Mouse (Mus musculus) 3134 (cell line): ENCODE measurements around the gene Epb41l4b.

Experiments used
- DNase-seq: peaks from one replicate; pipeline ENCODE4 v3.0.0-alpha.2; 2011; ENCODE audit warnings: low spot score; ENCODE audit not compliant: insufficient read length; ENCODE audit errors: extremely low read depth

Gene Epb41l4b

DNA sequence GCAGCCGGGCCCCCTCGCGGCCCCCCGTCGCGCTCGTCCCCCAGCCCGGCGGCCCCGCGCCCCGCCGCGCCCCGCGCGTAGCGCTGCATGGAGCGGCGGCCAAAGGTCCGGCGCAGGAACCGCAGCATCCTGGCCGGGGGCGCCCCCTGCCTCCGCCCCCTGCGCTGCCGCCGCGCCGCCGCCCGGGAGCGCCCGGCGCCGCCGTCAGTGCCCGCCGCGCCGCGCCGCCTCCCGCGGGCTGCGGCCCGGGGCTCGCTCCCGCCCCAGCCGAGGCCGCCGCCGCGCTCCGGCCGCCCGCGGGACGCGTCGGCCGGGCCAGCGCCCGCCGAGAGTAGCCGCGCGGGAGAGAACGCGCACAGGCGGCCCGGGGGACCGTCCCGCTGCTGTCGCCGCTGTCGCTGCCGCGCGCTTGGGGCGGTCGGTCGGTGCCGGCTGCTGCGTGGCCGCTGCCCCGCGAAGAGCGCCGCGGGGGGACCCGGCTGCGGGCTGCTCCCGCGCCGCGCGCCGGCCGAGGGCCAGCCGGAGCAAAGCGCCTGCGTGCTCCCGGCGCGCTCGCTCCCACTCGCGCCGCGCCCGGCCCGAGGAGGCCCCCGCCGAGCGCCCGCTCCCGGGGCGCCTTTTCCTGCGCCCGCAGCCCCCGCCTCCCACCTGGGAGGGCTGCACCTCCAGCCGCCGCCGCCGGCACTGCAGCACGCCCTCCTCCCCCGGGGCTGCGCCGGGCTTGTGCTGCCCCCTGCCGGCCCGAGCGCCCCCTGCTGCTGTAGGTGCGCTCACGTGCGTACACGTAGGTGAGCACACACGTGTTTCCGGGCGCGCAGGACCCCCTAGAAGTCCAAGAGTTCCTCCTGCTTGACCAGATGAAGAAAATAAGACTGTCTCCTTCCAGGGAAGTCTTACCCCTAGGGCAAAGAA, at the start of gene Epb41l4b:
TSS of gene Epb41l4b (minus strand) at position 412 of the 912 bp plus-strand sequence.
- DNase-seq = no peak

DNA sequence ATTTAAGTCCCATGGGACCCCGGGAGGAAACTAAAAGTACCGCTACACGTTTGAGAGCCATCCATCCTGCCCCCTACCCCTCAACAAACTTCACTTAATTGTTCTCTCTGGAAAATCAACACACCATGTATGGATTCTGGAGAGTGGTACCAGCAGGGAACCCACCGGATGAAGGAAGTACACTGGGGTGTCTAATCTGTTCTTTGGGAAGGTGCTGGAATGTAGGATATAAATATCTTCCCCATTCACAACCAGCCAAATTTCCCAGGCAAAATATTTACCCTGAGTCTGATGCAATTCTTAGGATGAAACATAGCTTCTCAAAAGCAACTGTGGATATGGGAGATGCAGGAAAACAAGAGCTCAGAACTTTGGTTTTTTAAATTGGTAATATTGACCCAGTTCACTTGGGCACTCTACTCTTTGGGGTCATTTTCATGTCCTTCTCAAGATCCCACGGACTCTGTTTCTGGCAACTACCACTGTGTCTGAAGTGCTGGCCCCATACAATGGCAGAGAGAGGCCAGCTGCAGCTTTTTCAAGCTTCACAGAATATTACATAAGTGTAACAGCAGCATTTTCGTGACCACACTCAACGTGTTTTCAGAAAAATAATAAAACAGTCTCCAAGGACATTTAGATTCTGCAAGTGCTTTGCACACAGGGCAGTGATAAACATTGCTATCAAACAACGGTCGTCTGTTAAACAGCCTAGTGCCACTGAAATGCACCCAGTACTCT, 48.5 kb upstream of the Epb41l4b start:
- DNase-seq = no peak

DNA sequence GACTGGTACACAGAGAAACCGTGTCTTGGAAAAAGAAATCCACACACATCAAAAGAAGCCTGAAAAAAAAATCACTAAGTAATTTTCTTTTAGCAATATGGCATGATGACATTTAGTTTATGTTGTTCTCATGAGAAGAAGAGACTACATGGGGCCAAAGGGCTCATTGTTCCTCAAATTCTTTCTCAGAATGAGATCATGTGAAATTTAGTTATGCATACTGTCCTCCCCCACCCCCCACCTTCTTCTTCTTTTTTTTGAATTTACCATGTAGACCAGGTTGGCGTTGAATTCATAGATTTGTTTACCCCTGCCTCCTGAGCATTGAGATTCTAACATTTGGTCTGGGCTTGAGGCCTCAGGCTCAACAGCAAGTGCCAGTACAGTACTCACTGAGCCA, 46.6 kb upstream of the Epb41l4b start:
- DNase-seq = no peak

DNA sequence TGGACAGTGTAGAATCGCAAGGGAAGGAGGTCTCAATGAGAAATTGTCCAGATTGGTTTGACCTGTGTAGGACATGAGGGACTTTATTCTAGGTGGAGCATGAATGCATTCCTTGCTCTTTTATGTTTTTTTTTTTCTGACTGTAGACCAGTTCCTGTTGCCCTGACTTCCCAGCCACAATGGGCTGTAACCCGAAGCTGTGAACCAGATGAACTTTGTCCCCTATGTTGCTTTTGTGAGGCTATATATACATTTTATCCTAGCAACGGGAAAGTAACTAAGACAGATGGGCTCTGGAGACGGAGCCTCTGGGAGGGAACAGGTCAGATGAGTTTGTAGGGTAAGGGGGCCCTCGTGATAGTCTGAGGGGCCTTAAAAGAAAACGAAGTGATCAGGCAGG, 42.8 kb upstream of the Epb41l4b start:
- DNase-seq = no peak

DNA sequence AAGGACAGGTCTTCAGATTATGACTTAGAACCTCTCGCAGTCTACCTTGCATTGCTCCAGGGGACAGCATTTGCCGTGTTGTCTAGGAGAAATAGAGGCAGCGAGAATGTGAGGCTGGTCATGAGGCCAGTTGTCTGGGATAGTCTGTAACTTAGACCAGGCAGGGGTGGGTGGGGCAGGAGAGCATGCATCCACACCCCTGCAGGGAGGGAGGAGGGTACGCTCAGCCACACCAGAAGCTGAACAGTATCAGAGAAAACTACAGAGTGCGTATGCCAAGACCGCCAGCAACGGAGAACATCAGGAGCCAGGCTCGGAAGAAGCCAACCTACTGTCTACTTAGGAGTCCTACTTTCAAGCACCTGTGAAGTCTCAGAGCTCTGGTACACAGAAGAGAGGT, 42.2 kb upstream of the Epb41l4b start:
- no peak for DNase-seq

DNA sequence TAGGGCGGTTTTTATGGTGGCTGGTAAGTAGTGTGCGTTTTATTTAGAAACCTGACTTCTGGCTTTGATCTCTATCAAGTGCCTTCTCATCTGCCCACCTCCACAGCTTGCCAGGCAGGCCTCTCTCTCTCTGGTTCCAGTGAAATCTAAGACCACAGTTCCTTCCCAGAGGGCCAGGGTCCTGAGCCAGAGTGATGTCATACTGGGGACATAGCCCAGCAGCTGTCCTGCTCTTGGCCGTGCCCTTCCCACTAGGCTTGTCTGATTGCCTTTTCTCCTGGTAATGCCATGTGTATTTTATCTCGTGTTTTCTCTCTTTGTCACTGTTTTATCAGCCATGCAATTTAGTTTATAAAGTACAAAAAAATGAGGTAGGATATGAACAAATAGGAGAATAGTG, 40.3 kb upstream of the Epb41l4b start:
- no peak for DNase-seq

DNA sequence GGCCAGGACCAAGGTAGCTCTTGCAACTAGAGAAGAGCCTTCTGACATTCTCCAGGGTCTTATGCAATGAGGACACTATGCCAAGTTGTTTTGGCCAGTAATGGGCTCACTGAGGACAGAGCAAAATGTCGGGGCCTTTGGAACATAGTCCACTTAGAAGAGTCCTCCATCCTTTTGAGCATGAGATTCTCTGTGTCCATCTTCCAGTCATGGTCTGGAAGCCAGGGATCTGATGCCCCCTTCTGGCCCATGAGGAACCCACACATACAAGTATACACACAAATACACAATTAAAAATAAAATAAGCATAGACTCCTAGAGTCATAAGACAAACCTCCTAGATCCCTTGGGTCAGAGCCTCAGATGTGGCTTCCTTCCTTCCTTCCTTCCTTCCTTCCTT, 38.3 kb upstream of the Epb41l4b start:
- no peak for DNase-seq

DNA sequence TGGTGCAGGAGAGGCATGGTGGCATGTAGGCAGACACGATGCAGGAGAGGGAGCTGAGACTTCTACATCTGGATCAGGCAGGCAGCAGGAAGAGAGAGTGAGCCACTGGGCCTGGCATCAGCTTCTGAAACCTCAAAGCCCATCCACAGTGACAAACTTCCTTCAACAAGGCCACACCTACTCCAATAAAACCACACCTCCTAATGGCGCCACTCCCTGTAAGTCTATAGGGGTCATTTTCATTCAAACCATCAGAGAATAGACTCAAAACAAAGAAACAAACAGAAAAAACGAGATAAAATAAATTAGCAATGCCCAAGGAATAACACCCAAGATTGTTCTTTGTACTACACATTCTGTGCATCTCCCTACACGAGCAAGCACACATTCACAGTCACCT, 35.6 kb upstream of the Epb41l4b start:
- no peak for DNase-seq

DNA sequence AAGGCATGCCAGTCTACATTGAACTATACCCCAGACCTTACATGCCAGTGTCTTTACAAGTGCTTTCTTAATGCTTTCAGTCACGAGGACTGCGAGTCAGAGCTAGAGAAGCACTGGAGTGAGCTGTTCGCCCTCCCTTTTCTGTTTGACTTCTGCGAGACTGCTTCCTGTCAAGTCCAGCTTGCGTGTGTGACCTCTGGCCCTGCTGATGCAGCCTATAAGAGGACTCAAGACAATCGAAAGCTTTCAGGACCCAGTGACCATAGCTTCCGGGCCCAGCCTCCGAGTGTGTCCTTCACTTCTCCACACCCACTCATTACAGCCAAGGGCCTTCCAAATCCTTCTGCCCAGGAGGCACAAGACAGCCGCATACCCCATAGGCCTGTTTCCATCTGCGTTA, 32.1 kb upstream of the Epb41l4b start:
- peak; percentile 26 for DNase-seq

DNA sequence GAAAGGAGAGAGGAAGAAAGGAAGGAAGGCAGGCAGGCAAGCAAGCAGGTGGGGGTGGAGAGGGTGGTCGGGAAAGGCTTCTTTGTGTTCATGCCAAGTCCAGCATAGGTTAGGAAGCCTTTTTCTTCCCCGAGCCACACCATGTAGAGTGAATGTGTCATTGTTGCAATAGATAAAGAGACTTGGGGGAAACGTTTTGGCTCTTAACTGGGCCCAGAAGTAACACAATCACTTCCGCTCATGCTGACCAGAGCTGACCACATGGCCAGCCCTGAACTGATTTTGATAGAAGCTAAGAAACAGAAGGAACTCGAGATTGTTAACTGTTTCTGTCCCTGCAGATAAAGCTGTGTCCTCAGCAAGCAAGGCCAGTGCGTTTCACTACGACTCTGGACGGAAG, 29.6 kb upstream of the Epb41l4b start:
- no peak for DNase-seq

DNA sequence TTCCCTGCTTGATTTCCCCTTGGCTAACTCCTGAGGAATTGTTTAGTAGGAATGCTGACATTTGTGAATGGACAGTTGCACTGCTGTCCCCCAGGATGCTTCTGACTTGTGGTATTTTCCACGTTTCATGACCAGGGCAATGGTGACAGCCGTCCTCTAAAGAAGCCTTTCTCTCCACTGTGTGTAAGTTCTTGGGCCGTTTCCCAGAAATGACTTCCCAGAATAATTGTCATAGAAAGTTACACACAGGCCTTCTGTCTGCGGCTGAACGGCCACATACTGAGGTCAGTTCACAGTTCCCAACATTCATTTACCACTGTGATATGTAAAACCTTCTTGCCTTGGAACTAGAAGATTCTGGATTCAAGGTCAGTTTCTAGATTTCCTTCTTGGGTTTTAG, 28.6 kb upstream of the Epb41l4b start:
- no peak for DNase-seq

DNA sequence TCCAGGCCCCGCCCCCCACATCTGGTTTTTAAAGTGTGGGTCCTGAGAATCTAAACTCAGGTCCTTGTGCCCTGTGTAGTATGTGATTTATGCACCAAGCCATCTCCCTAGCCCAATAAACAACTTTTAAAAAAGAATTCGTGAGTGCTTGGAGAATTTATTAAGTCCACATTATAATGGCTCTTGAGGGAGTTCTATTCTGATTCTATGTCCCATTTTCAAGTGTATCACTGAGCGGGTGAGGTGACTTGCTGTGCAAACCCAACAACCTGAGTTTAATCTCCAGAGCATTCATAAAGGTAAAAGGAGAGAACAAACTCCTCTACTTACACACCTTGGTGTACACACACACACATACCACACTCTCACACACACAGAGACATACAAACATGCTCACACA, 25.4 kb upstream of the Epb41l4b start:
- DNase-seq = no peak

DNA sequence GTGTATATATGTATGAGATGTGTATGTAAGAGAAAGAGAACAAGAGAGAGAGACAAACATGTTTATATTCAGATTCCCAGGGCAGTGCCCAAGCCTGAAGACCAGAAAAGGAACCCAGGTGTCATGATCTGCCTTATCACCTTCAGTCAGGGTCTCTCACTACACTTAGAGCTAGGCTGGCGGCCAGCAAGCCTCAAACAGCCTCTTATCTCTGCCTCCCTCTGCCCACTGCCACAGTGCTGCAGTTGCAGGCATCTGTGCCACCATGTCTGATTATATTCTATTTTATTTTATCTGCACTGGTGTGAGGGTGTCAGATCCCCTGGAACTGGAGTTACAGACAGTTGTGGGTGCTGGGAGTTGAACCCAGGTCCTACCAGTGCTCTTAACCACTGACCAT, 25.0 kb upstream of the Epb41l4b start:
- DNase-seq = no peak

DNA sequence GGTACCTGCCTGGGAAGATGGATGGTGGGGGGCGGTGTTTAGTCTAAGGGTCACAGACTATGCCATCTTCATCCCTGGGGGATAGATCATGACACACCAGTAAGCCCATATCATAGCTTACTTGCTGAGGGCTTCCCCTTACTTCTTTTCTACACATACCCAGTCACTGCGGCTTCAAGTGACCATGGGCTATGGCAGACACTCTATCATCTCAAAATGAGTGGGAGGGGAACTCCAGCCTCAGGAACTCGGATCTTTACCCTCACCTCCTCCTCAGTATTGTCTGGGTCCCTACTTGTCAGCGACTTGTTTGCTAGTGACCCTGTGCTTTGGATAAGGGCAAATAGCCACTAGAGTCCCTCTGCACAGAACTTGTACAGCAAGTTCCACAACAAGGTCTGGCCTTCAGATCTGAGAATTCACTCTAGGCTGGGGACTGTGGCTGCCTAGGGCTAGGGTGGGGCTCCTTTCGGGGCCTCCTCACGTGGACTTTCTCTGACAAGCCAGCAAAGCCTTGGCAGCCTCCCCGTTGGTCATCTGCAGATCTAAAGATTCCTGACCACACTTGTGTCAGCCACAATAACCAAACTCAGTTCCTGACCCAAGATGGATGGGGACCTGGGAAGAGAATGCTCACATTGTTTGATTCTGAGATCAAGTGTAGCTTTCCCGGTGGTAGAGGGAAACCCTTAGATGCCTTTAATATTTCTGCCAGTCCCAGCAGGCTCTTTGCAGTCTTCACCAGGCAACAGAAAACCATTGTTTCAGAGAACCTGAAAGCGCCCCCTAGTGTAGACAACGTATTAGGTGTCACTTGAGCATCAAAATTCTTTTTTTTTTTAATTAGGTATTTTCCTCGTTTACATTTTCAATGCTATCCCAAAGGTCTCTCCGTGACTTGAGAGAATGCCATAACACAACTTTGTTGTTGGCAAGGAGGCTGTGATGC, 24.0 kb upstream of the Epb41l4b start:
- peak; percentile 41 for DNase-seq

DNA sequence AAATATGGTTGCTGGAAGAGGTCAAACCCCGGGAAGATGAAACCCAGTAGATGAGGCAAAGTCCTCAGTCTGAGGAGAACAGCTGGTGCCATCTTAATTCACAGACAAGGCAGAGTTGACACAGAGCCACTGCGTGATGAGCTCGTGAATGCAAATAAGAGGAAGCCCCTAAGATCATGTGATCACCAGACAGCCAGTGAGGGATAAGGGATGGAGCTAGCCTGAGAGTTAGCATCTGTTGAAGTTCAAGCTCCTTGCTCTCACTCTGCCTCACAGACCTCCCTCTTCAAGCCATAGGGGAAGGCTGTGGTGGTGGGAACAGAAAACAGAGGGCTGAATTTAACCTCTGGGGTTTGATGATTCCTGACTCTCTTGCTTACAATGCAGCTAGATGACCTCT, 22.4 kb upstream of the Epb41l4b start:
- no peak for DNase-seq

DNA sequence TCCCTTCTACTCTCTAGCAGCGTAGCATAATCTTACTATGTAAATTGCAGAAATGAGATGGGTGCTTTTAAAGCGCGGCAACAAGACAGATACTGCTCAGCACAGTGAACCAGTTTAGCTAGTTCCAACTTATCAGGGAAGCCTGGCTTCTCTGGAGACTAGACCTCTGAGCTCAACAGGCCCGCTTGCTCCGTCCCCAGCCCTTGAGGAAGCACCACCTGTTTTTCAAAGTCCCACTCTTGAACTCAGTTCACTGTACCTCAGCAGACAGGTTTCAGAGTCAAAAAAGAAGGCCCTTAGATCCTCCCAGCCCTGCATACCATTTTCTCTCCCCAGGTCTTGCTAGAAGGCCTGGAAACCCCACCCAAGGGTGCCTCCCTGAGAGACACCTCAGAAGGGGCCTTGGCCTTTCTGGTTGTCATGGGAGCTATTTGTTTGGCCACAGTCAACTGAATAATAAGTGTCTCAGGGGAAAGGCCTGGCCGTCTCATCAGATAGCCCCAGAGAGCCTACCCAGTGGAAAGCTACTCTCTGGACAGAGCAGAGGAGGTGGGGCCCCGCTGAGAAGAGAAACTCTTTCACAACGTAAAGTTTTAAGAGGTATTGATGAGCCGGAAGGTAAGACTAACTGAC, 21.5 kb upstream of the Epb41l4b start:
- DNase-seq = no peak

DNA sequence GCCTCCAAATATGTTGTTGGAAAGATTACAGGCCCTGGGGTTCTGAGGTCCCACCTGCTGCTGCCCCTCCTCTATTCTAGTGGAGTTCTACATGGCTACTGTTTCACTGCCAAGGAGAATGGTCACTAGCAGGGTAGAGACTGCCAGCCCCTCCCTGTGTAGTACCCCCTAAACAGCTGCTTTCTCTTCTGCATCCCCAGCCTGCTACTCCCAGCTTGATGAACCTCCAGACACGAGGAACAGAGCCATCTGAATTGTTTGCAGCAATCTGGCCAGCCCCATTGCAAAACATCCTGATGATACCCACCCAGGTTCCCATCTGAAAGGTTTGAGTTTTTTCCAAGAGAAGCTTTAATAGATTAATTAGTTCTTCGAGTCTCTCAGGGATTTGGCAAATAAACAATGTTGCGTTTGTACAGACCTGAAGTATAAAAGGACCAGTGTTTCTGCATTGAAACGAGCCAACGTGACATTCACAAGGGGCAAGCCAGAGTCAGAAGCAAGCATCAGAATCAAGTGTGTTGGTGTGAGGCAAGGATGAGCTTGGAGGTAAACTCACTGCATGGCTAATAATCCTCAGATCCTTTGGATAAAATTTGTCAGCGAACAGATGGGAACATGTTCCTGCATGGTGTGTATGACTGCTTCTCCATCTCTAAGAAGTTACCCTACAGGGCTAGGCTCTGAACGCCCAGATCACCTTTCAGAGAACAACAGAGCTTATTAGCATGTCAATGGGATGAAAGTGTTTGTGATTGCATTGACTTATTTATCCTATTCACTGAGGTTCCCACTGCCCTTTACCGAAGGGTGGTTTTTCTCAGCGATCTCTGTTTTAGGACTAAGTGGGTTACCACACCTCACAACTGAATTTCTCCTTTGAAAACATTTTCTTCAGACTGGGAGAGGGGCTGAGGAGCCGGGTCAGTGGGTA, 19.8 kb upstream of the Epb41l4b start:
- no peak for DNase-seq

DNA sequence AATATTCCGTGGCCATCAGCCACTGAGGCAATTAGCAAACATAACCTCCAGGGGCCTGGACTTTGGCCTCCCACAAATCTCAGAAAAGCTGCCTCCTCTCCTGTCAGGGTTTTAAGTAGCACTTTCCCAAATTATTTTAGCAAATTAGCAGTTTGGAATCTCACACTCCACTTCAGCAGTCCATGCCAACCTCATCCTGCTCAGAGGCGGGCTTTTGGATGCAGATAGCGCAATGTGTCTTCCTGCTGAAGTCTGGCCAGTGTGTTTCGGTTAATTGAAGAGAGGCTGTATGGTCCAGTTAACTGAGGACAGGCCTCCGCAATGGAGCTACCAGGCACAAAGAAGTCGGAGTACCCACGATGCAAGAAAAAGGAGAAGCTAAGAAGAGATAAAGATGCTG, 17.3 kb upstream of the Epb41l4b start:
- no peak for DNase-seq

DNA sequence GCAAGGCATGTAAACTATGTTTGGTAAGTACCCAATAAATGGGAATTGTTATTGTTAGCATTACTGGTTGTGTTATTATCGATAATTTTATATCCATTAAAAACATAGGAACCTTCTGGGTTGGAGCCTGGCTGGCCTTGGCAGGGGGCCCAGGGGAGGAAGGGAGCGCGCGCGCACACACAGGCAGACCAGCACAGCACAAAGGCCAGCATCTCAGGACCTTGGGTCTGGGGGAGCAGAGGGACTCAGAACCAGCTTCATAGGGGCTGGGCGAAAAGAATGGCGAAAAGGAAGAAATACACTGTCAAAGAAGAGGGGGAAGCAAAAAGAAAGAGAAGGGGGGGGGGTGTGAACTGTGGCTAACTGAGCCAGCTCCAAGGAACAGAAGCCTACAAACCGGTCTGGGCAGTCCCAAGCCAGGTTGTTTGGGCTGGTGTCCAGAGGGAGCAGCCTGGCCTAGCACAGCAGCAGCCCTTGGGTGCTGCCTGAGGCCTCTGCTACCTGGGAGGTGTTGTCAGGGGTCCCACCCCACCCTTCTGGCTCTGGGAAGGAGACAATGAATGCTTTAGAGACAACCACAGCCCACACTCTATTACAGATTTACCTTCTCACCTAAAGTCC, 13.4 kb upstream of the Epb41l4b start:
- DNase-seq = no peak
